Mouse (Mus musculus) heart, embryonic 12.5 days (tissue): Measurements from ENCODE around the gene Pex11a. TPM values are rescaled to one million over a fixed set of nuclear protein-coding genes. Genes with fewer than 3 reads are reported as not detected.

Experiments
- ATAC-seq: fragments of 200-750 bp; cut with Nextera tagmentation; 2 replicates; pipeline ENCODE4 v1.8.0; 2017; ENCODE audit warnings: moderate TSS enrichment, moderate library complexity; ENCODE audit not compliant: insufficient number of reproducible peaks, low FRiP score
- H3K27ac ChIP-seq: fragments of 300-500 bp; sonication (generic); 2 replicates; pipeline ENCODE4 v1.5.1; 2016; ENCODE audit warnings: mild to moderate bottlenecking, moderate library complexity; ENCODE audit not compliant: poor library complexity, severe bottlenecking
- H3K27me3 ChIP-seq: fragments of 300-500 bp; sonication (generic); replicated peaks from 2 replicates; pipeline ENCODE4 v1.6.1; 2016; ENCODE audit warnings: mild to moderate bottlenecking, moderate library complexity
- H3K36me3 ChIP-seq: fragments of 300-500 bp; sonication (generic); 2 replicates; pipeline ENCODE4 v1.6.1; 2016; ENCODE audit warnings: mild to moderate bottlenecking, moderate library complexity
- H3K4me1 ChIP-seq: fragments of 300-500 bp; sonication (generic); replicated peaks from 2 replicates; pipeline ENCODE4 v1.6.1; 2016; ENCODE audit warnings: mild to moderate bottlenecking
- H3K4me2 ChIP-seq: fragments of 300-500 bp; sonication (generic); 2 replicates; pipeline ENCODE4 v1.6.1; 2016; ENCODE audit warnings: mild to moderate bottlenecking, moderate library complexity
- H3K4me3 ChIP-seq: fragments of 300-500 bp; sonication (generic); 2 replicates; pipeline ENCODE4 v1.5.1; 2016; ENCODE audit warnings: mild to moderate bottlenecking
- H3K9ac ChIP-seq: fragments of 300-500 bp; sonication (generic); 2 replicates; pipeline ENCODE4 v1.6.1; 2016; ENCODE audit warnings: mild to moderate bottlenecking, moderate library complexity
- H3K9me3 ChIP-seq: fragments of 300-500 bp; sonication (generic); replicated peaks from 2 replicates; pipeline ENCODE4 v1.6.1; 2016; ENCODE audit warnings: mild to moderate bottlenecking, moderate library complexity
- WGBS: fragments of 180-500 bp; shearing (Covaris S2); methylation state at CpG from one replicate; pipeline ENCODE4 v1.1.7; 2016; 5-methylcytosine and 5-hydroxymethylcytosine counted together
- polyA plus RNA-seq: library from polyadenylated mRNA; unstranded; fragments of >200 nt; fragmentation: Nextera tagmentation; extraction: Ambion mirVana; gene quantifications from 2 replicates; pipeline ENCODE4 v1.2.1, GENCODE M21; 2016

The Pex11a gene
- polyA plus RNA-seq, 1 experiment from 2014 or later = 7.7 TPM

GRCm38 (mm10) chr7:79761124-79761876, 18.4 kb upstream of the Pex11a start:
- WGBS = 59% methylated on average over 5 of the region's 5 CpGs
- H3K9ac ChIP-seq = no peak overlapping the region
- ATAC-seq = no peak
- no peaks in the 10 kb centered on the region for H3K9me3 ChIP-seq
- no peaks in the 10 kb centered on the region for H3K36me3 ChIP-seq
- no peak overlapping the region for H3K4me3 ChIP-seq
- H3K27me3 ChIP-seq = no peaks in the 10 kb centered on the region
- no peak overlapping the region for H3K4me2 ChIP-seq
- H3K27ac ChIP-seq = no peak overlapping the region
- H3K4me1 ChIP-seq = 0 out of 2 replicates have a peak, but pooled peaks cover 2% of the 10 kb centered on the region

- no peaks in the 10 kb centered on the region for H3K27me3 ChIP-seq
- no peaks in the 10 kb centered on the region for H3K36me3 ChIP-seq
- no peak overlapping the region for H3K4me2 ChIP-seq
- no peak overlapping the region for H3K9ac ChIP-seq
- ATAC-seq = no peak
- H3K4me3 ChIP-seq = no peak overlapping the region
- H3K4me1 ChIP-seq = 0 out of 2 replicates have a peak, but pooled peaks cover 2% of the 10 kb centered on the region
- H3K9me3 ChIP-seq = no peaks in the 10 kb centered on the region
- no peak overlapping the region for H3K27ac ChIP-seq
Measured at GRCm38 (mm10) chr7:79759766-79760165, 16.8 kb upstream of the Pex11a start.

- Histone ChIP-seq H3K36me3 (no peaks in the 10 kb centered on the region), H3K4me2 (no peak overlapping the region), H3K4me1 (0 out of 2 replicates have a peak, but pooled peaks cover 2% of the 10 kb centered on the region), H3K9me3 (no peaks in the 10 kb centered on the region), H3K4me3 (no peak overlapping the region), H3K27me3 (no peaks in the 10 kb centered on the region), H3K27ac (no peak overlapping the region), H3K9ac (no peak overlapping the region)
- no peak for ATAC-seq
- WGBS = 53% methylated on average over 6 of the region's 6 CpGs
Measured at GRCm38 (mm10) chr7:79758176-79758575, 15.2 kb upstream of the Pex11a start.

GRCm38 (mm10) chr7:79756334-79756733, 13.4 kb upstream of the Pex11a start:
- no peak overlapping the region for H3K4me2 ChIP-seq
- no peak overlapping the region for H3K27ac ChIP-seq
- ATAC-seq = no peak
- 38% methylated on average over 2 of the region's 2 CpGs for WGBS
- no peaks in the 10 kb centered on the region for H3K36me3 ChIP-seq
- no peak overlapping the region for H3K9ac ChIP-seq
- H3K4me1 ChIP-seq = no peaks in the 10 kb centered on the region
- H3K27me3 ChIP-seq = no peaks in the 10 kb centered on the region
- no peaks in the 10 kb centered on the region for H3K9me3 ChIP-seq
- no peak overlapping the region for H3K4me3 ChIP-seq

- Histone ChIP-seq H3K27ac (no peak overlapping the region), H3K4me1 (no peaks in the 10 kb centered on the region), H3K9me3 (no peaks in the 10 kb centered on the region), H3K27me3 (no peaks in the 10 kb centered on the region), H3K4me3 (no peak overlapping the region), H3K36me3 (no peaks in the 10 kb centered on the region), H3K4me2 (no peak overlapping the region), H3K9ac (no peak overlapping the region)
- WGBS = 82% methylated on average over 6 of the region's 6 CpGs
- ATAC-seq = no peak
Measured at GRCm38 (mm10) chr7:79749511-79749910, 6.6 kb upstream of the Pex11a start.

GRCm38 (mm10) chr7:79747659-79748058, 4.7 kb upstream of the Pex11a start:
- Histone ChIP-seq H3K9me3 (no peaks in the 10 kb centered on the region), H3K4me3 (no peak overlapping the region), H3K9ac (no peak overlapping the region), H3K4me2 (no peak overlapping the region), H3K4me1 (0 out of 2 replicates have a peak, but pooled peaks cover 3% of the 10 kb centered on the region), H3K36me3 (no peaks in the 10 kb centered on the region), H3K27ac (no peak overlapping the region), H3K27me3 (no peaks in the 10 kb centered on the region)
- WGBS = 63% methylated on average over 6 of the region's 6 CpGs
- no peak for ATAC-seq

- no peak overlapping the region for H3K4me2 ChIP-seq
- H3K27me3 ChIP-seq = no peaks in the 10 kb centered on the region
- 0 out of 2 replicates have a peak, but pooled peaks cover 3% of the 10 kb centered on the region for H3K4me1 ChIP-seq
- no peak overlapping the region for H3K27ac ChIP-seq
- no peaks in the 10 kb centered on the region for H3K9me3 ChIP-seq
- WGBS = 79% methylated on average over 5 of the region's 5 CpGs
- peaks cover under 1% of the 10 kb centered on the region; the same call in 1 of the 2 replicates for H3K36me3 ChIP-seq
- ATAC-seq = no peak
- H3K4me3 ChIP-seq = no peak overlapping the region
- no peak overlapping the region for H3K9ac ChIP-seq
Measured at GRCm38 (mm10) chr7:79744585-79744984, 1.7 kb upstream of the Pex11a start.

- Histone ChIP-seq H3K4me1 (0 out of 2 replicates have a peak, but pooled peaks cover 3% of the 10 kb centered on the region), H3K9ac (no peak overlapping the region), H3K4me3 (no peak overlapping the region), H3K27me3 (no peaks in the 10 kb centered on the region), H3K4me2 (no peak overlapping the region), H3K9me3 (no peaks in the 10 kb centered on the region), H3K36me3 (peaks cover 4% of the 10 kb centered on the region; the same call in 1 of the 2 replicates), H3K27ac (no peak overlapping the region)
- WGBS = 86% methylated on average over 9 of the region's 9 CpGs
- no peak for ATAC-seq
Measured at GRCm38 (mm10) chr7:79744051-79744450, 1.1 kb upstream of the Pex11a start.

GRCm38 (mm10) chr7:79742277-79742658, 663 bp downstream of the Pex11a start:
- WGBS = 20% methylated on average over 11 of the region's 11 CpGs
- Histone ChIP-seq H3K27ac (no peak overlapping the region), H3K9me3 (no peaks in the 10 kb centered on the region), H3K4me2 (peak overlapping the region; percentile 95), H3K4me3 (peak overlapping the region; percentile 78), H3K4me1 (0 out of 2 replicates have a peak, but pooled peaks cover 3% of the 10 kb centered on the region), H3K9ac (peak overlapping the region; percentile 78), H3K27me3 (no peaks in the 10 kb centered on the region), H3K36me3 (peaks cover 8% of the 10 kb centered on the region; the same call in 1 of the 2 replicates)
- no peak for ATAC-seq

GRCm38 (mm10) chr7:79740279-79740678, 2.7 kb downstream of the Pex11a start:
- H3K27me3 ChIP-seq = no peaks in the 10 kb centered on the region
- H3K4me1 ChIP-seq = 0 out of 2 replicates have a peak, but pooled peaks cover 3% of the 10 kb centered on the region
- no peak overlapping the region for H3K4me2 ChIP-seq
- no peak overlapping the region for H3K27ac ChIP-seq
- no peaks in the 10 kb centered on the region for H3K9me3 ChIP-seq
- 78% methylated on average over 4 of the region's 4 CpGs for WGBS
- no peak overlapping the region for H3K4me3 ChIP-seq
- H3K9ac ChIP-seq = no peak overlapping the region
- ATAC-seq = no peak
- H3K36me3 ChIP-seq = peaks cover 12% of the 10 kb centered on the region; the same call in 1 of the 2 replicates

- H3K4me1 ChIP-seq = 0 out of 2 replicates have a peak, but pooled peaks cover 3% of the 10 kb centered on the region
- no peaks in the 10 kb centered on the region for H3K9me3 ChIP-seq
- ATAC-seq = no peak
- H3K36me3 ChIP-seq = peaks cover 12% of the 10 kb centered on the region; the same call in 1 of the 2 replicates
- H3K4me3 ChIP-seq = no peak overlapping the region
- H3K9ac ChIP-seq = no peak overlapping the region
- 91% methylated on average over 2 of the region's 2 CpGs for WGBS
- H3K27me3 ChIP-seq = no peaks in the 10 kb centered on the region
- no peak overlapping the region for H3K4me2 ChIP-seq
- H3K27ac ChIP-seq = no peak overlapping the region
Measured at GRCm38 (mm10) chr7:79738913-79739312, 4.0 kb downstream of the Pex11a start.
